Mouse (Mus musculus) stomach, postnatal 0 days (tissue): Measurements from ENCODE around the gene Apof. TPM values are rescaled to one million over a fixed set of nuclear protein-coding genes. Genes with fewer than 3 reads are reported as not detected.
A peak's percentile ranks its signal among the peaks of the same experiment; 100 is the strongest.
"Not testable (repeated sequence)": the region's sequence is repeated elsewhere in the genome, so short reads cannot be mapped to it uniquely, and the experiment has no call there.

Experiments
- ATAC-seq: fragments of 200-750 bp; cut with Nextera tagmentation; 2 replicates; pipeline ENCODE4 v1.8.0; 2017; ENCODE audit not compliant: low FRiP score, low TSS enrichment
- DNase-seq: peaks from one replicate; pipeline ENCODE4 v3.0.0-alpha.2; 2016; ENCODE audit warnings: low spot score
- H3K27ac ChIP-seq: fragments of 300-500 bp; sonication (generic); replicated peaks from 2 replicates; pipeline ENCODE4 v1.5.1; 2014; ENCODE audit warnings: mild to moderate bottlenecking, control low read depth
- H3K27me3 ChIP-seq: fragments of 300-500 bp; sonication (generic); 2 replicates; pipeline ENCODE4 v1.6.1; 2014; ENCODE audit warnings: low read length; ENCODE audit not compliant: control insufficient read depth, insufficient read depth
- H3K36me3 ChIP-seq: fragments of 300-500 bp; sonication (generic); 2 replicates; pipeline ENCODE4 v1.6.1; 2014; ENCODE audit warnings: low read length, mixed read lengths; ENCODE audit not compliant: control insufficient read depth, insufficient read depth
- H3K4me1 ChIP-seq: fragments of 300-500 bp; sonication (generic); replicated peaks from 2 replicates; pipeline ENCODE4 v1.6.1; 2014; ENCODE audit warnings: antibody characterized with exemption; ENCODE audit not compliant: control insufficient read depth, insufficient read depth
- H3K4me2 ChIP-seq: fragments of 300-500 bp; sonication (generic); replicated peaks from 2 replicates; pipeline ENCODE4 v1.6.1; 2014; ENCODE audit warnings: low read depth, mild to moderate bottlenecking, control low read depth, moderate library complexity
- H3K4me3 ChIP-seq: fragments of 300-500 bp; sonication (generic); 2 replicates; pipeline ENCODE4 v1.5.1; 2014; ENCODE audit warnings: low read depth, low read length, control low read depth
- H3K9ac ChIP-seq: fragments of 300-500 bp; sonication (generic); 2 replicates; pipeline ENCODE4 v1.6.1; 2014; ENCODE audit warnings: mild to moderate bottlenecking, low read length, control low read depth, mixed read lengths
- H3K9me3 ChIP-seq: fragments of 300-500 bp; sonication (generic); 2 replicates; pipeline ENCODE4 v1.6.1; 2016; ENCODE audit warnings: low read length; ENCODE audit not compliant: control insufficient read depth
- CTCF ChIP-seq: IDR thresholded peaks from 2 replicates; pipeline ENCODE4 v1.5.1; 2016; ENCODE audit warnings: antibody characterized with exemption, low read depth, mild to moderate bottlenecking, moderate library complexity
- EP300 ChIP-seq: optimal IDR thresholded peaks from 2 replicates; pipeline ENCODE3; 2016; ENCODE audit warnings: antibody characterized with exemption
- WGBS: fragments of 180-500 bp; shearing (Covaris S2); extraction: QIAGEN DNeasy Blood & Tissue Kit; methylation state at CpG from one replicate; pipeline ENCODE4 v1.1.7; 2014; 5-methylcytosine and 5-hydroxymethylcytosine counted together
- polyA plus RNA-seq: library from polyadenylated mRNA; unstranded; fragments of >200 nt; fragmentation: Nextera tagmentation; extraction: Ambion mirVana; gene quantifications from 2 replicates; pipeline ENCODE4 v1.2.1, GENCODE M21; 2015

The Apof gene
- polyA plus RNA-seq, 1 experiment from 2014 or later: 1.1 TPM

DNA sequence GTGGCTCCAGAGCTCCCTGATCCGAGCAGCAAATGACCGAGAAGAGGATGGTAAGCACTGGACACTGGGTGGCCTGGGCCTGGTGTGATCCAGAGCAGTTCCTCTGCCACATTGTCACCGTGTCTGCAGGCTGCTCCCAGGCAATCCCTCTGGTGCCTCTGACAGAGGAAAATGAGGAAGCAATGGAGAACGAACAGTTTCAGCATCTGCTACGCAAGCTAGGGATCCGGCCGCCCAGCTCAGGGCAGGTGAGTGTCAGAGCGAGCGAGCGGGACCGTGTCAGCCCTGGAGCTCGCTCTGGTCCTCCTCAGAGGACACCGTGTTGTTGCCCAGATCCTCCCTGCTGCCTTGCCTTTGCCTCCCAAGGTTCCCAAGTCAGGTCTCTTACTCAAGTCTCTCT is 17.9 kb upstream of the Apof start:
- 98% methylated on average over 13 of the region's 13 CpGs for WGBS
- H3K9ac ChIP-seq: no peak overlapping the region
- no peak overlapping the region for H3K27ac ChIP-seq
- H3K4me2 ChIP-seq: no peak overlapping the region
- no peaks in the 10 kb centered on the region for H3K4me1 ChIP-seq
- DNase-seq: no peak
- H3K27me3 ChIP-seq: no peaks in the 10 kb centered on the region
- TF ChIP-seq CTCF (no peak), EP300 (no peak)
- ATAC-seq: no peak
- no peaks in the 10 kb centered on the region for H3K9me3 ChIP-seq
- H3K4me3 ChIP-seq: no peak overlapping the region
- H3K36me3 ChIP-seq: peaks cover 19% of the 10 kb centered on the region

DNA sequence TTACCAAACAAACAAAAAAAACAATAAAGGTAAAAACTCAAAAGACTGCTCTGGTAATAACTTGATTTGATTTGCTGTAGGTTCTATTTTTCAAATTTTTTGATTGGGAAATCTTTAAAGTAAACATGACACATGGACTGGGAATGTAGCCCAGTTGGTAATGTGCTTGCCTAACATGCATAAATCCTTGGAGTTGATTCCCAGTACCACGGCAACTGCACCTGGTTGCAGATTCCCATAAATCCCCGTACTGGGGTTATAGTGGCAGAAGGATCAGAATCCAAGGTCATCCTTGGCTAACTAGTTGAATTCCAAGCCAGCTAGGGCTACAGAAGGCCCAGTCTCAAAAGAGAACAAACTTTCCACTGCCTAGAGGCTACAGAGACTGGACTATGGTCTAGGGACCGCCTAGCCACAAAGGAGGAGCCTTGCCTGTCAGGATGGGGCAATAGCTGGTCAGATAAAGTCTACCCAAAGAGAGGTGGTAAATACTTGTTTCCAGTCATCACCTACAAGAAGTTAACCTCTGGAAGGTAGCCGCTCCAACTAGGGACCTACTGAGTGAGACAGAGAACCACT is 14.7 kb upstream of the Apof start, which contains the start of gene Apon:
TSS of gene Apon (plus strand) at position 420 of the 579 bp plus-strand sequence.
- DNase-seq (no peak), ATAC-seq (no peak)
- H3K36me3 ChIP-seq: peaks cover 19% of the 10 kb centered on the region
- no peak within 1 kb of the TSS for H3K4me3 ChIP-seq
- H3K27me3 ChIP-seq: no peaks in the 10 kb centered on the region
- H3K4me2 ChIP-seq: no peak within 1 kb of the TSS
- no peak for TF ChIP-seq CTCF
- TF ChIP-seq EP300: no peak
- no peak within 1 kb of the TSS for H3K9ac ChIP-seq
- H3K27ac ChIP-seq: no peak within 1 kb of the TSS
- no peaks in the 10 kb centered on the region for H3K4me1 ChIP-seq
- no peaks in the 10 kb centered on the region for H3K9me3 ChIP-seq
- WGBS: 67% methylated on average over 4 of the region's 4 CpGs

- H3K27me3 ChIP-seq: no peaks in the 10 kb centered on the region
- DNase-seq (no peak), ATAC-seq (no peak)
- no peaks in the 10 kb centered on the region for H3K9me3 ChIP-seq
- H3K4me2 ChIP-seq: no peak overlapping the region
- WGBS: 85% methylated on average over 8 of the region's 8 CpGs
- TF ChIP-seq CTCF: no peak
- no peak for TF ChIP-seq EP300
- no peak overlapping the region for H3K27ac ChIP-seq
- no peak overlapping the region for H3K4me3 ChIP-seq
- peaks cover 6% of the 10 kb centered on the region for H3K36me3 ChIP-seq
- H3K9ac ChIP-seq: no peak overlapping the region
- H3K4me1 ChIP-seq: no peaks in the 10 kb centered on the region
Measured at GRCm38 (mm10) chr10:128255925-128256324, 12.5 kb upstream of the Apof start.

DNA sequence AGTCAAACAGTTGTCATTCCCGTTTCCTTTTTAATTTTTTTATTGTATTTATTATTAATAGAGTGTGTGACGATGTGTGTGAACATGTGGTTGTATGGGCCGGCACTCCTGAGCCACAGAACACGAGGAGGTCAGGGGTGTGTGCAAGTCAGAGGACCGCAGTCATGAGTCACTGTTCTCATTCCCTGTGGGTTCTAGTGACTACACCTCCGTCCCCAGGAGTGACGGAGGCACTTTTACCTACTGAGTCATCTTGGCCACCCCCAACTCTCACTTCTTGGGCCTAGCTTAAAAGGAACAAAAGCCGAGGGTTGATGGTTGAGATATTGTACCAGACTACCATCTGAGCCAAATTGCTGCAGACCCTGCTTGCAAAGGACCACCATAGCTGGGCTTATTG is 12.1 kb upstream of the Apof start:
- TF ChIP-seq CTCF (no peak), EP300 (no peak)
- H3K36me3 ChIP-seq: peaks cover 6% of the 10 kb centered on the region
- H3K4me2 ChIP-seq: no peak overlapping the region
- WGBS: 69% methylated on average over 8 of the region's 8 CpGs
- no peak overlapping the region for H3K4me3 ChIP-seq
- no peak overlapping the region for H3K9ac ChIP-seq
- DNase-seq (no peak), ATAC-seq (peak; percentile 88)
- no peak overlapping the region for H3K27ac ChIP-seq
- no peaks in the 10 kb centered on the region for H3K9me3 ChIP-seq
- H3K27me3 ChIP-seq: no peaks in the 10 kb centered on the region
- no peaks in the 10 kb centered on the region for H3K4me1 ChIP-seq

GRCm38 (mm10) chr10:128258953-128259352 is 9.5 kb upstream of the Apof start:
- Histone ChIP-seq H3K27me3 (no peaks in the 10 kb centered on the region), H3K9ac (no peak overlapping the region), H3K9me3 (no peaks in the 10 kb centered on the region), H3K27ac (no peak overlapping the region), H3K36me3 (no peaks in the 10 kb centered on the region), H3K4me3 (no peak overlapping the region), H3K4me1 (no peaks in the 10 kb centered on the region), H3K4me2 (no peak overlapping the region)
- no peak for TF ChIP-seq EP300
- TF ChIP-seq CTCF: no peak
- no peak for DNase-seq
- 55% methylated on average over 4 of the region's 4 CpGs for WGBS
- no peak for ATAC-seq

- Histone ChIP-seq H3K4me2 (no peak overlapping the region), H3K9ac (no peak overlapping the region), H3K27me3 (no peaks in the 10 kb centered on the region), H3K4me3 (no peak overlapping the region), H3K4me1 (no peaks in the 10 kb centered on the region), H3K9me3 (no peaks in the 10 kb centered on the region), H3K36me3 (no peaks in the 10 kb centered on the region), H3K27ac (no peak overlapping the region)
- WGBS: 83% methylated on average over 5 of the region's 5 CpGs
- no peak for DNase-seq
- ATAC-seq: no peak
- no peak for TF ChIP-seq EP300
- no peak for TF ChIP-seq CTCF
Measured at GRCm38 (mm10) chr10:128259946-128260345, 8.5 kb upstream of the Apof start.

- H3K9me3 ChIP-seq, H3K27me3 ChIP-seq, DNase-seq, H3K4me1 ChIP-seq, ATAC-seq, H3K4me3 ChIP-seq, H3K36me3 ChIP-seq, H3K27ac ChIP-seq, H3K9ac ChIP-seq, H3K4me2 ChIP-seq: not testable (repeated sequence)
- 48% methylated on average over 7 of the region's 7 CpGs for WGBS
Measured at GRCm38 (mm10) chr10:128260376-128260775, 8.1 kb upstream of the Apof start.
